Mouse (Mus musculus) kidney, adult 9 months (tissue): Measurements from ENCODE around the gene Armc10.
"Not testable (repeated sequence)": the region's sequence is repeated elsewhere in the genome, so short reads cannot be mapped to it uniquely, and the experiment has no call there.

Source experiments
- DNase-seq: peaks from one replicate; pipeline ENCODE4 v3.0.0; 2022

The Armc10 gene

GRCm38 (mm10) chr5:21645439-21646132 is at the start of gene Armc10, which contains the start of gene Fbxl13:
Gene Armc10 (plus strand): TSS chr5:21645813.
Gene Fbxl13 (minus strand): TSS chr5:21645634.
- peak; percentile 95 for DNase-seq

- peak; percentile 85 for DNase-seq
Measured at GRCm38 (mm10) chr5:21599536-21599935, 46.1 kb upstream of the Armc10 start.

GRCm38 (mm10) chr5:21599961-21600360 is 45.7 kb upstream of the Armc10 start:
- DNase-seq: peak; percentile 54

GRCm38 (mm10) chr5:21605936-21606335 is 39.7 kb upstream of the Armc10 start:
- peak; percentile 45 for DNase-seq

GRCm38 (mm10) chr5:21608311-21609304 is 37.0 kb upstream of the Armc10 start:
- no peak for DNase-seq

- no peak for DNase-seq
Measured at GRCm38 (mm10) chr5:21610996-21611395, 34.6 kb upstream of the Armc10 start.

GRCm38 (mm10) chr5:21614299-21614698 is 31.3 kb upstream of the Armc10 start:
- DNase-seq: not testable (repeated sequence)

- no peak for DNase-seq
Measured at GRCm38 (mm10) chr5:21616450-21617009, 29.1 kb upstream of the Armc10 start.

- DNase-seq: no peak
Measured at GRCm38 (mm10) chr5:21625916-21626315, 19.7 kb upstream of the Armc10 start.

GRCm38 (mm10) chr5:21640961-21641360 is 4.7 kb upstream of the Armc10 start:
- DNase-seq: peak; percentile 38

- no peak for DNase-seq
Measured at GRCm38 (mm10) chr5:21643606-21644005, 2.0 kb upstream of the Armc10 start.

GRCm38 (mm10) chr5:21644891-21645438 is 648 bp upstream of the Armc10 start:
- DNase-seq: no peak

GRCm38 (mm10) chr5:21646133-21646491 is 499 bp downstream of the Armc10 start:
- DNase-seq: no peak

GRCm38 (mm10) chr5:21650736-21651135 is 5.1 kb downstream of the Armc10 start:
- no peak for DNase-seq

GRCm38 (mm10) chr5:21651885-21652612 is 6.4 kb downstream of the Armc10 start:
- DNase-seq: no peak

GRCm38 (mm10) chr5:21656912-21657311 is 11.3 kb downstream of the Armc10 start:
- no peak for DNase-seq

- DNase-seq: no peak
Measured at GRCm38 (mm10) chr5:21658038-21658437, 12.4 kb downstream of the Armc10 start.

GRCm38 (mm10) chr5:21658623-21659395 is 13.2 kb downstream of the Armc10 start:
- peak; percentile 84 for DNase-seq

GRCm38 (mm10) chr5:21660850-21661249 is 15.2 kb downstream of the Armc10 start:
- no peak for DNase-seq

- DNase-seq: no peak
Measured at GRCm38 (mm10) chr5:21663081-21663480, 17.5 kb downstream of the Armc10 start.
